Mouse (Mus musculus) midbrain, embryonic 16.5 days (tissue): ENCODE data around the gene Zfp106. TPM values are rescaled to one million over a fixed set of nuclear protein-coding genes. Genes with fewer than 3 reads are reported as not detected.

Source experiments
- ATAC-seq: fragments of 200-750 bp; cut with Nextera tagmentation; 2 replicates; pipeline ENCODE4 v1.8.0; 2017; ENCODE audit warnings: moderate TSS enrichment
- H3K27ac ChIP-seq: fragments of 300-500 bp; sonication (generic); 2 replicates; pipeline ENCODE4 v1.5.1; 2014; ENCODE audit warnings: mild to moderate bottlenecking, low read length, mixed read lengths
- H3K27me3 ChIP-seq: fragments of 300-500 bp; sonication (generic); 2 replicates; pipeline ENCODE4 v1.6.1; 2014; ENCODE audit warnings: low read depth, low read length, mixed read lengths; ENCODE audit not compliant: control insufficient read depth, insufficient read depth
- H3K36me3 ChIP-seq: fragments of 300-500 bp; sonication (generic); 2 replicates; pipeline ENCODE4 v1.6.1; 2014; ENCODE audit warnings: mild to moderate bottlenecking, low read length, moderate library complexity, mixed read lengths; ENCODE audit not compliant: control insufficient read depth, insufficient read depth
- H3K4me1 ChIP-seq: fragments of 300-500 bp; sonication (generic); 2 replicates; pipeline ENCODE4 v1.6.1; 2014; ENCODE audit warnings: mild to moderate bottlenecking, low read length, mixed read lengths; ENCODE audit not compliant: control insufficient read depth, insufficient read depth
- H3K4me2 ChIP-seq: fragments of 300-500 bp; sonication (generic); 2 replicates; pipeline ENCODE4 v1.6.1; 2014; ENCODE audit warnings: mild to moderate bottlenecking, low read length, mixed read lengths
- H3K4me3 ChIP-seq: fragments of 300-500 bp; sonication (generic); 2 replicates; pipeline ENCODE4 v1.5.1; 2014; ENCODE audit warnings: low read depth, mild to moderate bottlenecking, low read length, moderate library complexity, mixed read lengths
- H3K9ac ChIP-seq: fragments of 300-500 bp; sonication (generic); 2 replicates; pipeline ENCODE4 v1.6.1; 2014; ENCODE audit warnings: low read depth, low read length, mixed read lengths
- H3K9me3 ChIP-seq: fragments of 300-500 bp; sonication (generic); replicated peaks from 2 replicates; pipeline ENCODE4 v1.6.1; 2014; ENCODE audit warnings: mild to moderate bottlenecking, low read length, mixed read lengths; ENCODE audit not compliant: control insufficient read depth, poor library complexity, severe bottlenecking
- WGBS: fragments of 180-500 bp; shearing (Covaris S2); extraction: QIAGEN DNeasy Blood & Tissue Kit; methylation state at CpG from one replicate; pipeline ENCODE4 v1.1.7; 2014; 5-methylcytosine and 5-hydroxymethylcytosine counted together
- polyA plus RNA-seq: library from polyadenylated mRNA; unstranded; fragments of >200 nt; fragmentation: Nextera tagmentation; extraction: Ambion mirVana; gene quantifications from 2 replicates; pipeline ENCODE4 v1.2.1, GENCODE M21; 2015

Zfp106 gene
- polyA plus RNA-seq, 1 experiment from 2014 or later: 33.7 TPM

- H3K4me1 ChIP-seq: no peaks in the 10 kb centered on the region
- H3K36me3 ChIP-seq: no peaks in the 10 kb centered on the region
- no peaks in the 10 kb centered on the region for H3K9me3 ChIP-seq
- H3K4me3 ChIP-seq: no peak overlapping the region
- no peaks in the 10 kb centered on the region for H3K27me3 ChIP-seq
- 91% methylated on average over 10 of the region's 10 CpGs for WGBS
- no peak overlapping the region for H3K9ac ChIP-seq
- H3K4me2 ChIP-seq: no peak overlapping the region
- no peak for ATAC-seq
- H3K27ac ChIP-seq: no peak overlapping the region
Observed at GRCm38 (mm10) chr2:120469715-120470114, 93.9 kb downstream of the Zfp106 start.

- no peaks in the 10 kb centered on the region for H3K9me3 ChIP-seq
- no peaks in the 10 kb centered on the region for H3K27me3 ChIP-seq
- no peak overlapping the region for H3K4me3 ChIP-seq
- 88% methylated on average over 3 of the region's 3 CpGs for WGBS
- H3K4me2 ChIP-seq: no peak overlapping the region
- ATAC-seq: no peak
- no peaks in the 10 kb centered on the region for H3K4me1 ChIP-seq
- H3K27ac ChIP-seq: no peak overlapping the region
- H3K36me3 ChIP-seq: no peaks in the 10 kb centered on the region
- H3K9ac ChIP-seq: no peak overlapping the region
Observed at GRCm38 (mm10) chr2:120469220-120469619, 94.4 kb downstream of the Zfp106 start.

- Histone ChIP-seq H3K36me3 (no peaks in the 10 kb centered on the region), H3K9ac (no peak overlapping the region), H3K4me2 (no peak overlapping the region), H3K4me1 (no peaks in the 10 kb centered on the region), H3K27ac (no peak overlapping the region), H3K9me3 (no peaks in the 10 kb centered on the region), H3K27me3 (no peaks in the 10 kb centered on the region), H3K4me3 (no peak overlapping the region)
- no peak for ATAC-seq
Observed at GRCm38 (mm10) chr2:120468011-120468410, 95.6 kb downstream of the Zfp106 start.

GRCm38 (mm10) chr2:120465397-120465785, 98.3 kb downstream of the Zfp106 start:
- Histone ChIP-seq H3K27me3 (no peaks in the 10 kb centered on the region), H3K4me2 (no peak overlapping the region), H3K27ac (no peak overlapping the region), H3K36me3 (no peaks in the 10 kb centered on the region), H3K4me1 (no peaks in the 10 kb centered on the region), H3K4me3 (no peak overlapping the region), H3K9ac (no peak overlapping the region), H3K9me3 (no peaks in the 10 kb centered on the region)
- 96% methylated on average over 5 of the region's 5 CpGs for WGBS
- no peak for ATAC-seq

- WGBS: 94% methylated on average over 2 of the region's 2 CpGs
- no peak for ATAC-seq
- H3K9ac ChIP-seq: no peak overlapping the region
- H3K27me3 ChIP-seq: no peaks in the 10 kb centered on the region
- no peak overlapping the region for H3K27ac ChIP-seq
- H3K4me2 ChIP-seq: no peak overlapping the region
- no peaks in the 10 kb centered on the region for H3K36me3 ChIP-seq
- no peaks in the 10 kb centered on the region for H3K9me3 ChIP-seq
- H3K4me3 ChIP-seq: no peak overlapping the region
- no peaks in the 10 kb centered on the region for H3K4me1 ChIP-seq
Observed at GRCm38 (mm10) chr2:120464732-120465396, 98.8 kb downstream of the Zfp106 start.

- Histone ChIP-seq H3K4me1 (no peaks in the 10 kb centered on the region), H3K36me3 (no peaks in the 10 kb centered on the region), H3K4me2 (no peak overlapping the region), H3K4me3 (no peak overlapping the region), H3K9ac (no peak overlapping the region), H3K27ac (no peak overlapping the region), H3K9me3 (no peaks in the 10 kb centered on the region), H3K27me3 (no peaks in the 10 kb centered on the region)
- ATAC-seq: no peak
- 77% methylated on average over 8 of the region's 8 CpGs for WGBS
Observed at GRCm38 (mm10) chr2:120464091-120464490, 99.6 kb downstream of the Zfp106 start.

- WGBS: 94% methylated on average over 7 of the region's 7 CpGs
- Histone ChIP-seq H3K9ac (no peak overlapping the region), H3K36me3 (no peaks in the 10 kb centered on the region), H3K4me2 (no peak overlapping the region), H3K9me3 (no peaks in the 10 kb centered on the region), H3K4me3 (no peak overlapping the region), H3K27me3 (no peaks in the 10 kb centered on the region), H3K27ac (no peak overlapping the region), H3K4me1 (no peaks in the 10 kb centered on the region)
- no peak for ATAC-seq
Observed at GRCm38 (mm10) chr2:120463328-120463727, 100.3 kb downstream of the Zfp106 start.

- 87% methylated on average over 4 of the region's 4 CpGs for WGBS
- H3K9me3 ChIP-seq: no peaks in the 10 kb centered on the region
- no peak overlapping the region for H3K27ac ChIP-seq
- H3K4me2 ChIP-seq: no peak overlapping the region
- no peak overlapping the region for H3K4me3 ChIP-seq
- H3K27me3 ChIP-seq: no peaks in the 10 kb centered on the region
- ATAC-seq: no peak
- H3K36me3 ChIP-seq: no peaks in the 10 kb centered on the region
- H3K9ac ChIP-seq: no peak overlapping the region
- H3K4me1 ChIP-seq: no peaks in the 10 kb centered on the region
Observed at GRCm38 (mm10) chr2:120460216-120460615, 103.4 kb downstream of the Zfp106 start.
